Mouse (Mus musculus): ENCODE results near the gene Bend3. TPM values are rescaled to one million over a fixed set of nuclear protein-coding genes. Genes with fewer than 3 reads are reported as not detected.
A peak's percentile ranks its signal among the peaks of the same experiment; 100 is the strongest.

The Bend3 gene
- total and polyA plus RNA-seq, 3 experiments, result 13.0 to 32.8 (median 18.7) TPM

- no peak for TF ChIP-seq KAT2A (conservative IDR thresholded peaks at IDR 0.05; ENCODE audit: low read depth, low read length)
- 0 out of 2 replicates have a peak, but pooled peaks have one; percentile 22 for TF ChIP-seq MAZ (IDR thresholded peaks at IDR 0.05; ENCODE audit: low read depth, low read length)
- TF ChIP-seq NRF1 (IDR thresholded peaks at IDR 0.05; ENCODE audit: insufficient read depth, low read depth, low read length, poor library complexity, severe bottlenecking), result no peak
- 0 out of 2 replicates have a peak, but pooled peaks have one; percentile 2 for TF ChIP-seq SMC3 (IDR thresholded peaks at IDR 0.05; ENCODE audit: low read depth, low read length)
These were observed 558 bp upstream of the Bend3 start (continued) for GRCm38 (mm10) chr10:43477865-43478681.

- Histone ChIP-seq H3K9me3 (replicated peaks; ENCODE audit: insufficient read depth, low read length) (no peaks in the 10 kb centered on the region), H3K4me3 (ENCODE audit: control insufficient read depth in 1 of 2, insufficient read depth in 1 of 2, low read depth in 2 of 2, low read length in 2 of 2) (peak overlapping the region; percentile 87 to 97), H3K27ac (ENCODE audit: control insufficient read depth, low read depth, low read length) (peak overlapping the region; percentile 70), H3K27me3 (ENCODE audit: control insufficient read depth in 1 of 2, insufficient read depth in 2 of 2, low read length in 2 of 2) (no peaks in the 10 kb centered on the region), H3K79me2 (ENCODE audit: control insufficient read depth, insufficient read depth, low read length, poor library complexity) (peaks cover 54% of the 10 kb centered on the region), H3K9ac (ENCODE audit: control insufficient read depth, low read depth, low read length, poor library complexity, severe bottlenecking) (peak overlapping the region; percentile 86), H3K4me1 (ENCODE audit: control insufficient read depth in 1 of 2, insufficient read depth in 2 of 2, low read length in 2 of 2) (peaks cover 5 to 24% of the 10 kb centered on the region in 2 experiments), H3K36me3 (ENCODE audit: control insufficient read depth in 1 of 2, insufficient read depth in 2 of 2, low read length in 2 of 2) (peaks cover 0 to 20% of the 10 kb centered on the region in 2 experiments; a peak in 2 of 4 replicates)
- TF ChIP-seq MYC (IDR thresholded peaks at IDR 0.05; ENCODE audit: low read depth, low read length) (no peak), TBP (IDR thresholded peaks at IDR 0.05; ENCODE audit: low read depth, low read length) (no peak), TCF12 (IDR thresholded peaks at IDR 0.05; ENCODE audit: low read depth, low read length) (0 out of 2 replicates have a peak, but pooled peaks have one; percentile 17), CTCF (IDR thresholded peaks at IDR 0.05 in 2 of 3, conservative IDR thresholded peaks at IDR 0.05 in 1 of 3; ENCODE audit: control insufficient read depth in 1 of 3, insufficient read depth in 1 of 3, low read depth in 2 of 3, low read length in 3 of 3, poor library complexity in 1 of 3, severe bottlenecking in 1 of 3) (peak in 2 of 3 experiments; percentile 58 to 79; a peak in 5 of 6 replicates), E2F4 (IDR thresholded peaks at IDR 0.05; ENCODE audit: borderline replicate concordance, low read depth, low read length) (no peak), ETS1 (IDR thresholded peaks at IDR 0.05; ENCODE audit: low read depth, low read length) (0 out of 2 replicates have a peak, but pooled peaks have one; percentile 9), UBTF (IDR thresholded peaks at IDR 0.05; ENCODE audit: borderline replicate concordance, insufficient read depth, low read depth, low read length) (peak; percentile 98), NELFE (IDR thresholded peaks at IDR 0.05; ENCODE audit: low read depth, low read length) (peak; percentile 65), POLR2A (IDR thresholded peaks at IDR 0.05; ENCODE audit: control insufficient read depth in 1 of 2, insufficient read depth in 1 of 2, low read depth in 1 of 2, low read length in 2 of 2, poor library complexity in 1 of 2) (peak in 1 of 2 experiments; percentile 43; a peak in 2 of 4 replicates), MXI1 (IDR thresholded peaks at IDR 0.05; ENCODE audit: low read depth, low read length) (peak; percentile 34; the same call in 1 of the 2 replicates), USF1 (IDR thresholded peaks at IDR 0.05; ENCODE audit: low read depth, low read length) (peak; percentile 75)
- peak; percentile 86 for DNase-seq (ENCODE audit: low read depth, low spot score)
These were observed 966 bp downstream of the Bend3 start for GRCm38 (mm10) chr10:43479436-43480157.

Measured in MEL (cell line).